Mouse (Mus musculus) intestine, embryonic 15.5 days (tissue): ENCODE results near the gene H1f0. TPM values are rescaled to one million over a fixed set of nuclear protein-coding genes. Genes with fewer than 3 reads are reported as not detected.
"Not testable (repeated sequence)": the region's sequence is repeated elsewhere in the genome, so short reads cannot be mapped to it uniquely, and the experiment has no call there.

ENCODE experiments used
- ATAC-seq: fragments of 200-750 bp; cut with Nextera tagmentation; 2 replicates; pipeline ENCODE4 v1.8.0; 2017; ENCODE audit warnings: moderate TSS enrichment, moderate library complexity
- H3K27ac ChIP-seq: fragments of 300-500 bp; sonication (generic); 2 replicates; pipeline ENCODE4 v1.5.1; 2015; ENCODE audit warnings: mild to moderate bottlenecking, inconsistent platforms
- H3K27me3 ChIP-seq: fragments of 300-500 bp; sonication (generic); replicated peaks from 2 replicates; pipeline ENCODE4 v1.6.1; 2015; ENCODE audit warnings: inconsistent platforms
- H3K36me3 ChIP-seq: fragments of 300-500 bp; sonication (generic); 2 replicates; pipeline ENCODE4 v1.6.1; 2015; ENCODE audit warnings: inconsistent platforms
- H3K4me1 ChIP-seq: fragments of 300-500 bp; sonication (generic); replicated peaks from 2 replicates; pipeline ENCODE4 v1.6.1; 2015; ENCODE audit warnings: inconsistent platforms
- H3K4me2 ChIP-seq: fragments of 300-500 bp; sonication (generic); replicated peaks from 2 replicates; pipeline ENCODE4 v1.6.1; 2015; ENCODE audit warnings: mild to moderate bottlenecking, inconsistent platforms
- H3K4me3 ChIP-seq: fragments of 300-500 bp; sonication (generic); replicated peaks from 2 replicates; pipeline ENCODE4 v1.5.1; 2015; ENCODE audit warnings: inconsistent platforms
- H3K9ac ChIP-seq: fragments of 300-500 bp; sonication (generic); 2 replicates; pipeline ENCODE4 v1.6.1; 2015; ENCODE audit warnings: inconsistent platforms
- H3K9me3 ChIP-seq: fragments of 300-500 bp; sonication (generic); 2 replicates; pipeline ENCODE4 v1.6.1; 2016; ENCODE audit warnings: inconsistent platforms
- WGBS: fragments of 180-500 bp; shearing (Covaris S2); methylation state at CpG from one replicate; pipeline ENCODE4 v1.1.7; 2015; 5-methylcytosine and 5-hydroxymethylcytosine counted together
- polyA plus RNA-seq: library from polyadenylated mRNA; unstranded; fragments of >200 nt; fragmentation: Nextera tagmentation; extraction: Ambion mirVana; gene quantifications from 2 replicates; pipeline ENCODE4 v1.2.1, GENCODE M21; 2015

H1f0 gene
- polyA plus RNA-seq, 1 experiment from 2014 or later: 523 TPM

GRCm38 (mm10) chr15:79027291-79028205 is 702 bp upstream of the H1f0 start:
- Histone ChIP-seq H3K4me3 (peak overlapping the region; percentile 85), H3K4me2 (peak overlapping the region; percentile 85), H3K36me3 (no peaks in the 10 kb centered on the region), H3K27me3 (no peaks in the 10 kb centered on the region), H3K27ac (peak overlapping the region; percentile 98), H3K9ac (peak overlapping the region; percentile 99), H3K9me3 (no peaks in the 10 kb centered on the region), H3K4me1 (peaks cover 45% of the 10 kb centered on the region)
- ATAC-seq: no peak
- 6% methylated on average over 43 of the region's 46 CpGs for WGBS

GRCm38 (mm10) chr15:79028823-79029484 is 704 bp downstream of the H1f0 start:
- ATAC-seq: no peak
- WGBS: 20% methylated on average over 16 of the region's 16 CpGs
- Histone ChIP-seq H3K4me2 (peak overlapping the region; percentile 85), H3K4me1 (peaks cover 42% of the 10 kb centered on the region), H3K27ac (peak overlapping the region; percentile 98), H3K36me3 (no peaks in the 10 kb centered on the region), H3K9ac (peak overlapping the region; percentile 99), H3K4me3 (peak overlapping the region; percentile 85), H3K27me3 (no peaks in the 10 kb centered on the region), H3K9me3 (no peaks in the 10 kb centered on the region)

- WGBS: 2% methylated on average over 11 of the region's 11 CpGs
- H3K4me1 ChIP-seq: peaks cover 42% of the 10 kb centered on the region
Measured at GRCm38 (mm10) chr15:79029519-79030241, 1.4 kb downstream of the H1f0 start.

GRCm38 (mm10) chr15:79030551-79031435 is 2.5 kb downstream of the H1f0 start:
- Histone ChIP-seq H3K4me3 (peak overlapping the region; percentile 85), H3K4me1 (peaks cover 32% of the 10 kb centered on the region), H3K36me3 (no peaks in the 10 kb centered on the region), H3K9ac (peak overlapping the region; percentile 99), H3K27ac (peak overlapping the region; percentile 82), H3K9me3 (no peaks in the 10 kb centered on the region), H3K27me3 (no peaks in the 10 kb centered on the region), H3K4me2 (peak overlapping the region; percentile 85)
- WGBS: under 1% methylated on average over 52 of the region's 52 CpGs
- peak; percentile 88 for ATAC-seq

More at GRCm38 (mm10) chr15:79029519-79030241, 1.4 kb downstream of the H1f0 start:
- peak overlapping the region; percentile 85 for H3K4me2 ChIP-seq
- peak overlapping the region; percentile 85 for H3K4me3 ChIP-seq
- H3K27ac ChIP-seq: peak overlapping the region; percentile 82
- peak overlapping the region; percentile 99 for H3K9ac ChIP-seq
- H3K9me3 ChIP-seq: no peaks in the 10 kb centered on the region
- no peaks in the 10 kb centered on the region for H3K36me3 ChIP-seq
- H3K27me3 ChIP-seq: no peaks in the 10 kb centered on the region
- ATAC-seq: no peak

- 85% methylated on average over 5 of the region's 5 CpGs for WGBS
- ATAC-seq: not testable (repeated sequence)
Measured at GRCm38 (mm10) chr15:79031908-79032307, 3.7 kb downstream of the H1f0 start.

GRCm38 (mm10) chr15:79037913-79038328 is 9.7 kb downstream of the H1f0 start:
- Histone ChIP-seq H3K4me1 (peaks cover 35% of the 10 kb centered on the region), H3K4me3 (no peak overlapping the region), H3K9ac (no peak overlapping the region), H3K9me3 (no peaks in the 10 kb centered on the region), H3K27ac (0 out of 2 replicates have a peak overlapping the region, but pooled peaks have one; percentile 24), H3K36me3 (no peaks in the 10 kb centered on the region), H3K27me3 (peaks cover 20% of the 10 kb centered on the region), H3K4me2 (peak overlapping the region; percentile 7)
- ATAC-seq: peak; percentile 55
- WGBS: 11% methylated on average over 14 of the region's 14 CpGs

More at GRCm38 (mm10) chr15:79031908-79032307, 3.7 kb downstream of the H1f0 start:
- H3K36me3 ChIP-seq, H3K27me3 ChIP-seq, H3K9me3 ChIP-seq, H3K9ac ChIP-seq, H3K27ac ChIP-seq: not testable (repeated sequence)
- Histone ChIP-seq H3K4me2 (peak overlapping the region; percentile 85), H3K4me3 (0 out of 2 replicates have a peak overlapping the region, but pooled peaks have one; percentile 10), H3K4me1 (peaks cover 23% of the 10 kb centered on the region)

GRCm38 (mm10) chr15:79038331-79038730 is 10.1 kb downstream of the H1f0 start:
- WGBS: 77% methylated on average over 10 of the region's 10 CpGs
- H3K27ac ChIP-seq: 0 out of 2 replicates have a peak overlapping the region, but pooled peaks have one; percentile 0
- peaks cover 40% of the 10 kb centered on the region for H3K4me1 ChIP-seq
- H3K4me2 ChIP-seq: peak overlapping the region; percentile 7; the same call in 1 of the 2 replicates
- H3K27me3 ChIP-seq: peaks cover 24% of the 10 kb centered on the region
- ATAC-seq: no peak
- no peak overlapping the region for H3K4me3 ChIP-seq
- H3K36me3 ChIP-seq: no peaks in the 10 kb centered on the region
- H3K9ac ChIP-seq: no peak overlapping the region
- no peaks in the 10 kb centered on the region for H3K9me3 ChIP-seq

- no peak overlapping the region; the same call in 1 of the 2 replicates for H3K4me2 ChIP-seq
- 18% methylated on average over 7 of the region's 7 CpGs for whole genome bisulfite sequencing
- no peak overlapping the region for H3K4me3 ChIP-seq
- H3K36me3 ChIP-seq: no peaks in the 10 kb centered on the region
- peak; percentile 72 for ATAC-seq
- H3K27ac ChIP-seq: no peak overlapping the region
- peak overlapping the region; percentile 8; the same call in 1 of the 2 replicates for H3K9ac ChIP-seq
- H3K27me3 ChIP-seq: peaks cover 28% of the 10 kb centered on the region
- no peaks in the 10 kb centered on the region for H3K9me3 ChIP-seq
- peaks cover 44% of the 10 kb centered on the region for H3K4me1 ChIP-seq
Measured at GRCm38 (mm10) chr15:79038853-79039252, 10.6 kb downstream of the H1f0 start.

- H3K27ac ChIP-seq: peak overlapping the region; percentile 79
- whole genome bisulfite sequencing: 15% methylated on average over 24 of the region's 24 CpGs
- H3K4me1 ChIP-seq: peaks cover 54% of the 10 kb centered on the region
- peak overlapping the region; percentile 41 for H3K9ac ChIP-seq
- H3K4me2 ChIP-seq: peak overlapping the region; percentile 98
- peak overlapping the region; percentile 38 for H3K4me3 ChIP-seq
- H3K27me3 ChIP-seq: peaks cover 28% of the 10 kb centered on the region
- peak; percentile 29 for ATAC-seq
- H3K36me3 ChIP-seq: no peaks in the 10 kb centered on the region
- no peaks in the 10 kb centered on the region for H3K9me3 ChIP-seq
Measured at GRCm38 (mm10) chr15:79040501-79041416, 12.5 kb downstream of the H1f0 start.

- WGBS: 65% methylated on average over 6 of the region's 6 CpGs
- no peak for ATAC-seq
- peaks cover 54% of the 10 kb centered on the region for H3K4me1 ChIP-seq
- H3K27ac ChIP-seq: peak within 1 kb of the TSS; percentile 79
- no peaks in the 10 kb centered on the region for H3K36me3 ChIP-seq
- no peaks in the 10 kb centered on the region for H3K9me3 ChIP-seq
- peak within 1 kb of the TSS; percentile 98 for H3K4me2 ChIP-seq
- H3K4me3 ChIP-seq: peak within 1 kb of the TSS; percentile 53
- H3K27me3 ChIP-seq: peaks cover 28% of the 10 kb centered on the region
- peak within 1 kb of the TSS; percentile 62 for H3K9ac ChIP-seq
Measured at GRCm38 (mm10) chr15:79041585-79041984, 13.3 kb downstream of the H1f0 start, which contains the start of gene Galr3. TSS of gene Galr3 (plus strand) at chr15:79041885.
